Mouse (Mus musculus) liver, postnatal 0 days (tissue): Measurements from ENCODE around the gene Ift122.

Source experiments
- CTCF ChIP-seq: sonication (generic); IDR thresholded peaks from 2 replicates; pipeline ENCODE4 v1.5.1; 2016; ENCODE audit warnings: antibody characterized with exemption, low read depth
- EP300 ChIP-seq: IDR thresholded peaks from 2 replicates; pipeline ENCODE4 v1.6.1; 2016; ENCODE audit warnings: antibody characterized with exemption, low read depth, mild to moderate bottlenecking

DNA sequence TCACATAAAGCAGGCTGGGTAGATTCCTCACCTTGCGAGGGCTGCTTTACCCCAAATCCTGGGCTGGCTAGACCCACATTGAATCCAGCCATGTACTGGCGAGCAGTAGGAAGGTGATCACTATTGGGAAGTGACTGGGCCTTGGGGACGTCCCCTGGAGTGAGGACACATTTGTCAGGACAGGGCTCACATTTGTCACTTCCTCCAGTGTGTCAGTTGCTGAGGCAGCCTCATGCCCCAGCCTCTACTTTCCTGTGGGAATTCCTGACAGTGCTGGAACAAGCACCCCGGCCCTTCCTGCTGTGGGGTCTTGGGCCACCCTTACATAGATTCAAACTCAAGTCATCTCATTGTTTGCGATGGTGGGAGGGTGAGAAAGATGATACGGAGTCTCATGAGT, 58.5 kb downstream of the Ift122 start:
- TF ChIP-seq CTCF: no peak
- TF ChIP-seq EP300: no peak
